Mouse (Mus musculus): ENCODE measurements around the gene Fgr. TPM values are rescaled to one million over a fixed set of nuclear protein-coding genes. Genes with fewer than 3 reads are reported as not detected.

Fgr gene
- polyA plus RNA-seq, 1 experiment from 2014 or later = not detected

GRCm38 (mm10) chr4:133014896-133015709 lies 41.2 kb downstream of the Fgr start:
- Histone ChIP-seq H3K4me2 (peak overlapping the region; percentile 99), H3K27ac (replicated peaks) (peak overlapping the region; percentile 38; the same call in 1 of the 2 replicates), H3K27me3 (peaks cover 9% of the 10 kb centered on the region), H3K36me3 (0 out of 2 replicates have a peak, but pooled peaks cover 2% of the 10 kb centered on the region), H3K9ac (peak overlapping the region; percentile 100), H3K9me3 (no peaks in the 10 kb centered on the region), H3K4me3 (peak overlapping the region; percentile 98), H3K4me1 (replicated peaks) (peaks cover 76% of the 10 kb centered on the region)
- ATAC-seq (ENCODE audit: low read depth) = no peak
- 27% methylated on average over 9 of the region's 10 CpGs for WGBS

DNA sequence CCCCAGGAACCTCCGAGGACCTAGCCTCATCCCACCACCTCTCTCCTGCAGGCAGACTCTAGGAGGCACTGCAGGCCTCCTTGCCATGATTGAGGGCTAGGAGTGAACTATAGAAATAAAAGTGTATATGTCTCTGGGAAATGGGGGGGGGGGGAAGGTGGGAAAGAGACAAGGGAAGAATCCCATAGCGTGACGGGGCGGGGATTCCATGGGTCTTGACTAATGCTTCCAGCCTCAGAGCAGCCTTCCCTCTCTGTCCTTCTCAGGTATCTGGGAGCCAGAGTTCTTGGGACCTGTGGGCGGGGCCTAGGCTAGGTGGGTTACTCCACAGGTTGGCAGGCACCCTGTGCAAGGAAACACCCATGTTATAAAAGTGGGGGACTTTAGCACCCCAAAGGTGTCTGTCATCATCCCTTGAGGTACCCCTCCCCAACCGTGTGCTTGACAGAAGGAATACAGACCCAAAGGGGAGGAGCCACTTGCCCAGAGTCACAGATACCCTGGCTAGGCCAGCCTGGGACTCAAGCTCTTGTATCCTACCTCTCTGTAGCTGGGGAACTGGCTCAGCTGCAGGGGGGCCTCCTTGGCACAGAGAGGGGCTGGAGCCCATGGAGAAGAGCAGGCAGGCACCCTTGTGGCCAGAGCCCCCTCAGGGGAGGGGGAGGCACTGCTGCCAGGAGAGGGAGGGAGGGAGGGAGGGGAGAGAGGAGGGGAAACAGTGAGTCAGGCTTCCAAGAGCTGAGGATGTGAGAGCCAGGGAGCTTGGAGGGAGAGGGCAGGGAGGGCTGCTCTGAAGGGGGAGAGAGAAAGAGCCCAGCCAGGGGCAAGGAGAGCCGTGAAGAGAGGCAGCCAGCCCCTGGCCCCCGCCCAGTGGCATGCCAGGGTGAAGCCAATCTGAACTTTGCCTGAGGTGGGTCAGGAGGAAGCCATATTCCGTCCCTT lies 42.1 kb downstream of the Fgr start:
- Histone ChIP-seq H3K4me2 (peak overlapping the region; percentile 99), H3K27me3 (peaks cover under 1% of the 10 kb centered on the region), H3K36me3 (0 out of 2 replicates have a peak, but pooled peaks cover 2% of the 10 kb centered on the region), H3K27ac (replicated peaks) (peak overlapping the region; percentile 62), H3K9me3 (no peaks in the 10 kb centered on the region), H3K4me1 (replicated peaks) (peaks cover 79% of the 10 kb centered on the region), H3K4me3 (0 out of 2 replicates have a peak overlapping the region, but pooled peaks have one; percentile 98), H3K9ac (peak overlapping the region; percentile 100)
- ATAC-seq (ENCODE audit: low read depth) = no peak; the same call in 1 of the 2 replicates
- WGBS = 34% methylated on average over 9 of the region's 9 CpGs

DNA sequence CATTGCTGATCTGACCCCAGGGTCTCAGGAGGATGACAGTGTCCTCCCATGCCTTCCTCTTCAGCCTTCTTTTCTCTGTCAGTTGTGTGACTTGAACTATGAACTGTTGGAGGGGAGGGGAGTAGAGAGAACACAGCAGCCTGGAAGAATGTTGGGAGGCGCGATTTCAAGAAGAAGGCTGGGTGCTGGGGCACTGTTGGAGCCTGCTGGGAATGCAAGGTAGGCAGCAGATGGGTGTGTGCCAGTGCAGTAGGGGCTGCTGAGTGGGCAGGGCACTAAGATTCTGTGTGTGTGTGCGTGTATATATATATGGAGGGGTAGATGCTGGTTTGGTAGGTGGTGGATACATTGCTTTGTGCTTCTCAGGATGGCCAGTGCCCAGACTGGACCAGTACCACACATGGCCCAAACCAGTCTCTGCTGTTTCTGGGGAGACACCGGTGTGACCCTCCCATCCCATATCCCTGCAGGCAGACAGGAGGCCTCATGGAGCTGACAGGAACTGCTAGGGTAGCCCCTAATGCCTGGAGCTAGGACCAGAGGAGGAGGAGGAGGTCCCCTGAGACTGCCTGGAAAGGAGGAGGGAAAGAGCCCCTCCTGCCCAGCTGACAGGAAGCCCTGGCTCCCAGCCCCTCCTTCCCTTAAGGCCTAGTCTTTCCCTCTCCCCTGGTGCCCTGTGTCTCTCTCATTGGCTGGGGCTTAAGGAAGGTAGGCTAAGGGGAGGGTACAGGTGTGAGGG lies 43.0 kb downstream of the Fgr start:
- WGBS = 54% methylated on average over 4 of the region's 4 CpGs
- Histone ChIP-seq H3K9ac (peak overlapping the region; percentile 100), H3K27me3 (no peaks in the 10 kb centered on the region), H3K9me3 (no peaks in the 10 kb centered on the region), H3K4me1 (replicated peaks) (peaks cover 87% of the 10 kb centered on the region), H3K4me3 (no peak overlapping the region), H3K36me3 (0 out of 2 replicates have a peak, but pooled peaks cover 2% of the 10 kb centered on the region), H3K4me2 (peak overlapping the region; percentile 99), H3K27ac (replicated peaks) (peak overlapping the region; percentile 62)
- no peak for ATAC-seq (ENCODE audit: low read depth)

DNA sequence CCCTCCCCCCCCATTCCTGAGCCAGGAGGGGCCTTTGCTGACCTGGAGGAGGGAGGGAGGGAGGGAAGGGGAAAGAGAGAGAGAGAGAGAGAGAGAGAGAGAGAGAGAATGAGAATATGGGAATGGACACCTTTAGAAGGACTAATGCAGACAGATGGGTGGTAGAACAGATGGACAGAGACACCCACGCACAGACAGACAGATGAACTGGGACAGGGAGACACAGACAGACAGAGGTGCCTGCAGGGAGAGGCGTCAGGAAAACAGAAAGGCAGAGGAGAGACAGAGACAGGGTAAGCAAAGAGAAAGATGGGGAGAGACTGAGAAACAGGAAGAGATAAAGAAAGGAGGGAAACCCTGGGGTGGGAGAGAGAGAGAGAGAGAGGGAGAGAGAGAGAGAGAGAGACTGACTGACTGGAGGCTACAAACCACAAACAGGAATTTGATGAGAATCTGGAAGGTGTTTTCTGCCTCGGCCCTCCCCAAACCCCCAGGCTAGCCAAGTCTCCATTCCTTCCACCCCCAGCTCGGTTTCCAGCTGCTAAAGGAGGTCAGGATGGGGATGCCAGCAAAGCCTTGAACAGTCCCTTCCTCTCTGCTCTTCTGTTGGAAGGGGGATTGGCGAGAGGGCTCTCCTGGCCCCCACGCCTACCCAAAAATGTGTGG lies 43.8 kb downstream of the Fgr start:
- no peak overlapping the region; the same call in 1 of the 2 replicates for H3K27ac ChIP-seq (replicated peaks)
- ATAC-seq (ENCODE audit: low read depth) = no peak
- H3K9ac ChIP-seq = peak overlapping the region; percentile 100
- H3K4me1 ChIP-seq (replicated peaks) = peaks cover 95% of the 10 kb centered on the region
- 0 out of 2 replicates have a peak, but pooled peaks cover 2% of the 10 kb centered on the region for H3K36me3 ChIP-seq
- H3K4me3 ChIP-seq = no peak overlapping the region
- no peaks in the 10 kb centered on the region for H3K27me3 ChIP-seq
- H3K9me3 ChIP-seq = no peaks in the 10 kb centered on the region
- WGBS = 72% methylated on average over 6 of the region's 6 CpGs
- H3K4me2 ChIP-seq = no peak overlapping the region

- no peaks in the 10 kb centered on the region for H3K9me3 ChIP-seq
- no peak overlapping the region for H3K4me2 ChIP-seq
- no peak overlapping the region for H3K4me3 ChIP-seq
- H3K4me1 ChIP-seq (replicated peaks) = peaks cover 95% of the 10 kb centered on the region
- 0 out of 2 replicates have a peak overlapping the region, but pooled peaks have one; percentile 100 for H3K9ac ChIP-seq
- H3K27ac ChIP-seq (replicated peaks) = no peak overlapping the region
- 0 out of 2 replicates have a peak, but pooled peaks cover 2% of the 10 kb centered on the region for H3K36me3 ChIP-seq
- no peaks in the 10 kb centered on the region for H3K27me3 ChIP-seq
- WGBS = 88% methylated on average over 3 of the region's 3 CpGs
- no peak for ATAC-seq (ENCODE audit: low read depth)
These were observed 44.4 kb downstream of the Fgr start for GRCm38 (mm10) chr4:133018263-133018798.

- WGBS = 42% methylated on average over 3 of the region's 6 CpGs
- H3K9ac ChIP-seq = peak overlapping the region; percentile 64; the same call in 1 of the 2 replicates
These were observed 46.8 kb downstream of the Fgr start for GRCm38 (mm10) chr4:133020721-133021120.

GRCm38 (mm10) chr4:133021181-133021671 lies 47.3 kb downstream of the Fgr start:
- Histone ChIP-seq H3K9me3 (no peaks in the 10 kb centered on the region), H3K27ac (replicated peaks) (peak overlapping the region; percentile 79), H3K4me2 (peak overlapping the region; percentile 49), H3K9ac (peak overlapping the region; percentile 64), H3K4me3 (peak overlapping the region; percentile 13; the same call in 1 of the 2 replicates), H3K4me1 (replicated peaks) (peaks cover 95% of the 10 kb centered on the region), H3K27me3 (no peaks in the 10 kb centered on the region), H3K36me3 (0 out of 2 replicates have a peak, but pooled peaks cover 2% of the 10 kb centered on the region)
- ATAC-seq (ENCODE audit: low read depth) = no peak; the same call in 1 of the 2 replicates
- 6% methylated on average over 9 of the region's 9 CpGs for WGBS

More at GRCm38 (mm10) chr4:133020721-133021120, 46.8 kb downstream of the Fgr start:
- Histone ChIP-seq H3K36me3 (0 out of 2 replicates have a peak, but pooled peaks cover 2% of the 10 kb centered on the region), H3K4me3 (no peak overlapping the region), H3K27ac (replicated peaks) (peak overlapping the region; percentile 79), H3K4me1 (replicated peaks) (peaks cover 95% of the 10 kb centered on the region), H3K4me2 (peak overlapping the region; percentile 49), H3K9me3 (no peaks in the 10 kb centered on the region), H3K27me3 (no peaks in the 10 kb centered on the region)
- ATAC-seq (ENCODE audit: low read depth) = no peak; the same call in 1 of the 2 replicates

- 12% methylated on average over 14 of the region's 14 CpGs for WGBS
- H3K4me1 ChIP-seq (replicated peaks) = peaks cover 95% of the 10 kb centered on the region
- 0 out of 2 replicates have a peak, but pooled peaks cover 2% of the 10 kb centered on the region for H3K36me3 ChIP-seq
- no peaks in the 10 kb centered on the region for H3K27me3 ChIP-seq
- H3K4me2 ChIP-seq = peak overlapping the region; percentile 49
- no peaks in the 10 kb centered on the region for H3K9me3 ChIP-seq
- H3K27ac ChIP-seq (replicated peaks) = peak overlapping the region; percentile 79
- H3K9ac ChIP-seq = peak overlapping the region; percentile 64
- peak; percentile 12; the same call in 1 of the 2 replicates for ATAC-seq (ENCODE audit: low read depth)
- peak overlapping the region; percentile 13 for H3K4me3 ChIP-seq
These were observed 48.3 kb downstream of the Fgr start for GRCm38 (mm10) chr4:133022217-133022616.

GRCm38 (mm10) chr4:133022954-133023635 lies 49.2 kb downstream of the Fgr start:
- Histone ChIP-seq H3K9me3 (no peaks in the 10 kb centered on the region), H3K4me1 (replicated peaks) (peaks cover 89% of the 10 kb centered on the region), H3K27me3 (no peaks in the 10 kb centered on the region), H3K9ac (peak overlapping the region; percentile 64), H3K36me3 (peaks cover 2% of the 10 kb centered on the region; the same call in 1 of the 2 replicates), H3K27ac (replicated peaks) (peak overlapping the region; percentile 79), H3K4me2 (peak overlapping the region; percentile 49), H3K4me3 (no peak overlapping the region)
- 47% methylated on average over 14 of the region's 14 CpGs for WGBS
- 0 out of 2 replicates have a peak, but pooled peaks have one; percentile 8 for ATAC-seq (ENCODE audit: low read depth)

DNA sequence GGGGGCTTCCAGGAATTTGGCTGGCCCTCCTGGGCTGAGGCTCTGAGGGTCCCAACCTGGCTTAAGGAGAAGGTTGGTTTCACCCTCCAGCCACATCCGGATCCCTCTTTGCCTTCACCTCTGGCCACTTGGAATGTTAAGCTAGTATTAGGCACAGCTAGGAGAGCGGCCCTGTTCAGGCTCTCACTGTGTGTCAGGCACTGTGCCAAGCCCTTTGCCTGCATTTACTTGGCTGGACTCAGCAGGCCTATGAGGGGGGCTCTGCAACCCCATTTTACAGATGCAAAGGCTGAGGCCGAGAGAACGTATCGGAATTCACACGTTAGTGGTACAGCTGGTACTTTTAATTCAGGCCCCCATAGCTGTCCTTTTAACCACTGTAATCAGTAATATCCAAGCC lies 49.7 kb downstream of the Fgr start:
- Histone ChIP-seq H3K4me2 (no peak overlapping the region), H3K4me1 (replicated peaks) (peaks cover 89% of the 10 kb centered on the region), H3K4me3 (no peak overlapping the region), H3K36me3 (no peaks in the 10 kb centered on the region; the same call in 1 of the 2 replicates), H3K27me3 (no peaks in the 10 kb centered on the region), H3K9me3 (no peaks in the 10 kb centered on the region), H3K9ac (no peak overlapping the region), H3K27ac (replicated peaks) (peak overlapping the region; percentile 79)
- 79% methylated on average over 6 of the region's 6 CpGs for WGBS
- no peak for ATAC-seq (ENCODE audit: low read depth)

Data from neural tube, embryonic 13.5 days (tissue).